Mouse (Mus musculus) kidney, embryonic 16.5 days (tissue): ENCODE results near the gene Tmtc2. TPM values are rescaled to one million over a fixed set of nuclear protein-coding genes. Genes with fewer than 3 reads are reported as not detected.

Experiments used
- ATAC-seq: fragments of 200-750 bp; cut with Nextera tagmentation; 2 replicates; pipeline ENCODE4 v1.8.0; 2017; ENCODE audit warnings: moderate TSS enrichment; ENCODE audit not compliant: low FRiP score, low TSS enrichment
- H3K27ac ChIP-seq: fragments of 300-500 bp; sonication (generic); 2 replicates; pipeline ENCODE4 v1.5.1; 2014; ENCODE audit warnings: low read length
- H3K27me3 ChIP-seq: fragments of 300-500 bp; sonication (generic); 2 replicates; pipeline ENCODE4 v1.6.1; 2014; ENCODE audit warnings: low read length, control low read depth, mixed read lengths; ENCODE audit not compliant: insufficient read depth
- H3K36me3 ChIP-seq: fragments of 300-500 bp; sonication (generic); 2 replicates; pipeline ENCODE4 v1.6.1; 2014; ENCODE audit warnings: low read length, control low read depth, mixed read lengths; ENCODE audit not compliant: insufficient read depth
- H3K4me1 ChIP-seq: fragments of 300-500 bp; sonication (generic); 2 replicates; pipeline ENCODE4 v1.6.1; 2014; ENCODE audit warnings: low read length, control low read depth, mixed read lengths; ENCODE audit not compliant: insufficient read depth
- H3K4me2 ChIP-seq: fragments of 300-500 bp; sonication (generic); replicated peaks from 2 replicates; pipeline ENCODE4 v1.6.1; 2014; ENCODE audit warnings: low read depth, low read length
- H3K4me3 ChIP-seq: fragments of 300-500 bp; sonication (generic); 2 replicates; pipeline ENCODE4 v1.5.1; 2014; ENCODE audit warnings: mild to moderate bottlenecking, low read length
- H3K9ac ChIP-seq: fragments of 300-500 bp; sonication (generic); replicated peaks from 2 replicates; pipeline ENCODE4 v1.6.1; 2014; ENCODE audit warnings: low read length
- H3K9me3 ChIP-seq: fragments of 300-500 bp; sonication (generic); 2 replicates; pipeline ENCODE4 v1.6.1; 2016; ENCODE audit warnings: low read length, control low read depth
- WGBS: fragments of 180-500 bp; shearing (Covaris S2); extraction: QIAGEN DNeasy Blood & Tissue Kit; methylation state at CpG from one replicate; pipeline ENCODE4 v1.1.7; 2014; 5-methylcytosine and 5-hydroxymethylcytosine counted together
- polyA plus RNA-seq: library from polyadenylated mRNA; unstranded; fragments of >200 nt; fragmentation: Nextera tagmentation; extraction: Ambion mirVana; gene quantifications from 2 replicates; pipeline ENCODE4 v1.2.1, GENCODE M21; 2015

Tmtc2 gene
- polyA plus RNA-seq, 1 experiment from 2014 or later: 7.8 TPM

DNA sequence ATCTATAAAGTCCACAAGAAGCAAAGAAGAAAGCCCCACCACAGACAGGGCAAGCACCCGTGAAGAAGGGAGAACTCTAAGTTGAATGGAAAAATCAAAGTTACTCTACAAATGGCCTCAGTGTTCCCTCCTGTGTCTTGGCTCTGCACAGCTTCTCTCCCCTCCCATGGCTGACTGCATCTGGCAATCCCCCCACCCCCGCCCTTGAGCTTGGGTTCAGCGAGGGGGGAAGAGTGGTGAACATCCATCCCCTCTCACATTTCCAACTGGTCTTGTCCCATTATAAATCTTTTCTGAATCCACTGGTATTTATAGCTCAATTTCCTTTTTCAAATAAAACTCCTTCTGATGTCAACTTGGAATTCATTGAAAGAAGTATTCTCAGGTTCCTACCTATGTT lies 129.9 kb downstream of the Tmtc2 start:
- no peaks in the 10 kb centered on the region for H3K27me3 ChIP-seq
- ATAC-seq: peak; percentile 54; the same call in 1 of the 2 replicates
- H3K27ac ChIP-seq: no peak overlapping the region
- H3K4me2 ChIP-seq: no peak overlapping the region
- WGBS: 28% methylated on average over 3 of the region's 3 CpGs
- H3K4me3 ChIP-seq: no peak overlapping the region
- no peak overlapping the region for H3K9ac ChIP-seq
- H3K9me3 ChIP-seq: no peaks in the 10 kb centered on the region
- H3K4me1 ChIP-seq: no peaks in the 10 kb centered on the region
- no peaks in the 10 kb centered on the region for H3K36me3 ChIP-seq

GRCm38 (mm10) chr10:105434879-105435278 lies 139.4 kb downstream of the Tmtc2 start:
- H3K27ac ChIP-seq: no peak overlapping the region
- no peak overlapping the region for H3K4me2 ChIP-seq

GRCm38 (mm10) chr10:105430885-105431284 lies 143.4 kb downstream of the Tmtc2 start:
- Histone ChIP-seq H3K9ac (no peak overlapping the region), H3K4me3 (no peak overlapping the region), H3K36me3 (no peaks in the 10 kb centered on the region), H3K9me3 (no peaks in the 10 kb centered on the region), H3K4me1 (peaks cover 15% of the 10 kb centered on the region), H3K27ac (no peak overlapping the region), H3K4me2 (no peak overlapping the region), H3K27me3 (no peaks in the 10 kb centered on the region)
- no peak for ATAC-seq
- WGBS: 40% methylated on average over 3 of the region's 3 CpGs

More at GRCm38 (mm10) chr10:105434879-105435278, 139.4 kb downstream of the Tmtc2 start:
- Histone ChIP-seq H3K27me3 (no peaks in the 10 kb centered on the region), H3K9ac (no peak overlapping the region), H3K9me3 (no peaks in the 10 kb centered on the region), H3K36me3 (no peaks in the 10 kb centered on the region), H3K4me1 (peaks cover 15% of the 10 kb centered on the region), H3K4me3 (no peak overlapping the region)
- WGBS: 53% methylated on average over 5 of the region's 5 CpGs
- no peak for ATAC-seq

DNA sequence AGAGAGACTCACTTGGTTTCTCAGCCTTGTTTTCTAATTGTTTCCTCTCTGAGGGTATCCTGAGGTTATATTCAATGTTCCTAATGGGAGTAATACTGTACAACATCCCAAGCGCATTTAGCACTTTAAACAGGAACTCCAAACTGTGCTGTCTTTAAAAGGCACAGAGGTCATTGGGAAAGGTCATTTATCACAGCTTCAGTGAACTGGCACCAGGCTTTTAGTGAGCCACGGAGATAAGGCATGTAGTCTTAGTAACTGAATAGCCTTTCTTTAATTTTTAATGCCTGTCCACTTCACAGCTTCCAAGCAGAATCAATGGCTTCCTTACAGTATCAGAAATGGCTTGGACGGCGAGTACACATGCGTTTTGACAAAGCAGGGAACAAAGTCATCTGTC lies 144.0 kb downstream of the Tmtc2 start:
- peaks cover 15% of the 10 kb centered on the region for H3K4me1 ChIP-seq
- no peaks in the 10 kb centered on the region for H3K36me3 ChIP-seq
- 31% methylated on average over 5 of the region's 5 CpGs for WGBS
- H3K9ac ChIP-seq: no peak overlapping the region
- no peak overlapping the region for H3K27ac ChIP-seq
- no peak overlapping the region for H3K4me3 ChIP-seq
- ATAC-seq: no peak
- no peaks in the 10 kb centered on the region for H3K9me3 ChIP-seq
- no peak overlapping the region for H3K4me2 ChIP-seq
- no peaks in the 10 kb centered on the region for H3K27me3 ChIP-seq

DNA sequence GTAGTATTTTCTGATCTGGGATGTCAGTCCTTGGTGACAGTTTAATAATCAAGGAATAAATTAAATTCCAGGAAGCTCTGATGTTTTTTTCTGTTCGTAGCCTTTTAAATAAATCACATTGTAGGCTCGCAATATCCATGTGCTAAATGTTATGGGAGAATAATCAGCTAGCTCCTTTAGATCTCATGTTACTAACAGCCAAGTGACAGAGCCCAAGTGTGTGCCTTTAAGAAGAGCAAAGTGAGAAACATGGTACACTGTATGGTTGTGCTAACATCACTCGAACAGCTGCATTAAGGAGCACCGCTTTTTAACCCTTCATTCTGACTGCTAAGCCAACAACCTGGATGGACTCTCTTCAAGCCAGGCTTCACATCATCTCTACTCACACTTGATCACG lies 146.2 kb downstream of the Tmtc2 start:
- no peak overlapping the region for H3K4me3 ChIP-seq
- H3K4me1 ChIP-seq: peaks cover 10% of the 10 kb centered on the region; the same call in 1 of the 2 replicates
- 33% methylated on average over 5 of the region's 5 CpGs for WGBS
- H3K36me3 ChIP-seq: no peaks in the 10 kb centered on the region
- no peaks in the 10 kb centered on the region for H3K27me3 ChIP-seq
- no peak overlapping the region for H3K9ac ChIP-seq
- no peak overlapping the region for H3K27ac ChIP-seq
- no peaks in the 10 kb centered on the region for H3K9me3 ChIP-seq
- no peak for ATAC-seq
- H3K4me2 ChIP-seq: no peak overlapping the region

GRCm38 (mm10) chr10:105427625-105428024 lies 146.6 kb downstream of the Tmtc2 start:
- Histone ChIP-seq H3K27ac (no peak overlapping the region), H3K4me1 (peaks cover 10% of the 10 kb centered on the region; the same call in 1 of the 2 replicates), H3K4me3 (no peak overlapping the region), H3K36me3 (no peaks in the 10 kb centered on the region), H3K27me3 (no peaks in the 10 kb centered on the region), H3K4me2 (0 out of 2 replicates have a peak overlapping the region, but pooled peaks have one; percentile 7), H3K9ac (no peak overlapping the region), H3K9me3 (no peaks in the 10 kb centered on the region)
- 30% methylated on average over 7 of the region's 7 CpGs for WGBS
- no peak for ATAC-seq

DNA sequence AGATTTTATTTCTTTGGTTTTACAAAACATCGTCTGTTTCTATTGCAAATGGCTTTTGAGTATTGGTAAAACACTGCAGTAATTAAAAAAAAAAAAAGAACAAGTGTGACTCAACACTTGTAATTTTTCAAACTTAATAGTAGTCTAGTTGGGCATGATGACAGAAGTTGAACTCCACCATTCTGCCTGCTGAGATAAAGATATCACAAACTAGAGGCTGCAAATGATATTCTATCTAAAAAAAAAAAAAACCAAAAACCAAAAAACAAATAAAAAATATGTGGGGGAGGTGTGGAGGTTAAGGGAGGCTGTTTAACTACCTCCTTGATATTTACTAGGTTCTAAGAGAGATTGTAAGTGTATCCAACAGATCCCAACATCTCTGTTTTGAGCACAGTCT lies 149.2 kb downstream of the Tmtc2 start:
- Histone ChIP-seq H3K9me3 (no peaks in the 10 kb centered on the region), H3K27ac (no peak overlapping the region), H3K4me1 (peaks cover 2% of the 10 kb centered on the region; the same call in 1 of the 2 replicates), H3K27me3 (no peaks in the 10 kb centered on the region), H3K4me2 (no peak overlapping the region), H3K9ac (no peak overlapping the region), H3K4me3 (no peak overlapping the region), H3K36me3 (no peaks in the 10 kb centered on the region)
- WGBS: 82% methylated on average over 1 of the region's 1 CpGs
- no peak for ATAC-seq

DNA sequence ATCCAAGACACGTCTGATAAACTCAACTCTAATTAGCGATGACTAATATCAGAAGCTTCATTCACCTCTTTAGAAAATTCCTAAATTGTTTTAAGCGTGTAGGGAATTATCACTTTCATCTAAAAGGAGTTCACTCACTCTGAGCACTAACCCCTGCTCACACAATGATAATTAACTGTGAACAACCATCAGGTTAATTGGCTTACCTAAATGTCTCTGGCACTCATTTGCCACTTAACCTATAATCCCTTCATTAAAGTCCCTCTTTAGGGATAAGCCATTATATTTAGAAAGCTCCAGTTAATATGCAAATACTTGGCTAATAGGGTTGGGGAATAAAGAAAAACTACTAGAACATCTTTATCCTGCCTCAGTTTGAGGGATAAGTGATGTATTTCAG lies 151.1 kb downstream of the Tmtc2 start:
- Histone ChIP-seq H3K27me3 (no peaks in the 10 kb centered on the region), H3K4me3 (no peak overlapping the region), H3K36me3 (no peaks in the 10 kb centered on the region), H3K4me2 (no peak overlapping the region), H3K9ac (no peak overlapping the region), H3K27ac (no peak overlapping the region), H3K9me3 (no peaks in the 10 kb centered on the region), H3K4me1 (no peaks in the 10 kb centered on the region; the same call in 1 of the 2 replicates)
- 83% methylated on average over 3 of the region's 3 CpGs for whole genome bisulfite sequencing
- ATAC-seq: no peak

GRCm38 (mm10) chr10:105417845-105418383 lies 156.3 kb downstream of the Tmtc2 start:
- no peak overlapping the region for H3K4me2 ChIP-seq
- no peak overlapping the region for H3K9ac ChIP-seq
- 81% methylated on average over 15 of the region's 15 CpGs for WGBS
- H3K27me3 ChIP-seq: no peaks in the 10 kb centered on the region
- H3K36me3 ChIP-seq: peaks cover 5% of the 10 kb centered on the region; the same call in 1 of the 2 replicates
- no peak overlapping the region for H3K27ac ChIP-seq
- no peak for ATAC-seq
- no peak overlapping the region for H3K4me3 ChIP-seq
- no peaks in the 10 kb centered on the region for H3K9me3 ChIP-seq
- no peaks in the 10 kb centered on the region for H3K4me1 ChIP-seq

GRCm38 (mm10) chr10:105416601-105417000 lies 157.7 kb downstream of the Tmtc2 start:
- H3K36me3 ChIP-seq: peaks cover 5% of the 10 kb centered on the region; the same call in 1 of the 2 replicates
- WGBS: 68% methylated on average over 4 of the region's 4 CpGs
- no peaks in the 10 kb centered on the region for H3K9me3 ChIP-seq
- no peak overlapping the region for H3K4me2 ChIP-seq
- H3K4me3 ChIP-seq: no peak overlapping the region
- no peak overlapping the region for H3K9ac ChIP-seq
- H3K27ac ChIP-seq: no peak overlapping the region
- ATAC-seq: no peak; the same call in 1 of the 2 replicates
- H3K4me1 ChIP-seq: no peaks in the 10 kb centered on the region
- H3K27me3 ChIP-seq: no peaks in the 10 kb centered on the region
